Mouse (Mus musculus): ENCODE measurements around the gene Clrn3. TPM values are rescaled to one million over a fixed set of nuclear protein-coding genes. Genes with fewer than 3 reads are reported as not detected.

The Clrn3 gene
- total and polyA plus RNA-seq, 3 experiments: not detected

- H3K4me1 ChIP-seq (ENCODE audit: control insufficient read depth in 1 of 2, insufficient read depth in 2 of 2, low read length in 2 of 2): no peaks in the 10 kb centered on the region
- no peaks in the 10 kb centered on the region for H3K27me3 ChIP-seq (ENCODE audit: control insufficient read depth in 1 of 2, insufficient read depth in 2 of 2, low read length in 2 of 2)
- H3K36me3 ChIP-seq (ENCODE audit: control insufficient read depth in 1 of 2, insufficient read depth in 2 of 2, low read length in 2 of 2): no peaks in the 10 kb centered on the region; a peak in 1 of 4 replicates
- H3K9ac ChIP-seq (ENCODE audit: control insufficient read depth, low read depth, low read length, poor library complexity, severe bottlenecking): no peak overlapping the region
- no peak for DNase-seq (ENCODE audit: low read depth, low spot score)
- H3K27ac ChIP-seq (ENCODE audit: control insufficient read depth, low read depth, low read length): no peak overlapping the region
- TF ChIP-seq E2F4 (IDR thresholded peaks at IDR 0.05; ENCODE audit: borderline replicate concordance, low read depth, low read length) (no peak), CHD1 (IDR thresholded peaks at IDR 0.05; ENCODE audit: low read depth, low read length) (no peak), MYC (IDR thresholded peaks at IDR 0.05; ENCODE audit: low read depth, low read length) (no peak), POLR2AphosphoS5 (IDR thresholded peaks at IDR 0.05; ENCODE audit: borderline replicate concordance, low read depth, low read length) (no peak), SIN3A (IDR thresholded peaks at IDR 0.05; ENCODE audit: low read length) (no peak), CHD2 (IDR thresholded peaks at IDR 0.05; ENCODE audit: low read length) (no peak), ZMIZ1 (IDR thresholded peaks at IDR 0.05; ENCODE audit: low read depth, low read length) (no peak), MAZ (IDR thresholded peaks at IDR 0.05; ENCODE audit: low read depth, low read length) (no peak), ZC3H11A (IDR thresholded peaks at IDR 0.05; ENCODE audit: low read depth, low read length) (no peak), RAD21 (IDR thresholded peaks at IDR 0.05; ENCODE audit: low read depth, low read length) (no peak), MXI1 (IDR thresholded peaks at IDR 0.05; ENCODE audit: low read depth, low read length) (no peak), MAX (IDR thresholded peaks at IDR 0.05; ENCODE audit: low read length) (no peak), USF2 (IDR thresholded peaks at IDR 0.05; ENCODE audit: borderline replicate concordance in 1 of 2, insufficient read depth in 1 of 2, low read depth in 1 of 2, low read length in 2 of 2) (no peak), ETS1 (IDR thresholded peaks at IDR 0.05; ENCODE audit: low read depth, low read length) (no peak), ZNF384 (IDR thresholded peaks at IDR 0.05; ENCODE audit: low read depth, low read length) (no peak)
- no peak overlapping the region for H3K4me3 ChIP-seq (ENCODE audit: control insufficient read depth in 1 of 2, insufficient read depth in 1 of 2, low read depth in 2 of 2, low read length in 2 of 2)
- peaks cover 5% of the 10 kb centered on the region; the same call in 1 of the 2 replicates for H3K79me2 ChIP-seq (ENCODE audit: control insufficient read depth, insufficient read depth, low read length, poor library complexity)
- no peaks in the 10 kb centered on the region for H3K9me3 ChIP-seq (replicated peaks; ENCODE audit: insufficient read depth, low read length)
Observed at GRCm38 (mm10) chr7:135546530-135546929, 18.1 kb upstream of the Clrn3 start.

GRCm38 (mm10) chr7:135545957-135546356 is 17.5 kb upstream of the Clrn3 start:
- no peaks in the 10 kb centered on the region for H3K4me1 ChIP-seq (ENCODE audit: control insufficient read depth in 1 of 2, insufficient read depth in 2 of 2, low read length in 2 of 2)
- no peak for TF ChIP-seq TAL1 (IDR thresholded peaks at IDR 0.05; ENCODE audit: low read length)
- TF ChIP-seq CTCF (IDR thresholded peaks at IDR 0.05 in 2 of 3, conservative IDR thresholded peaks at IDR 0.05 in 1 of 3; ENCODE audit: control insufficient read depth in 1 of 3, insufficient read depth in 1 of 3, low read depth in 2 of 3, low read length in 3 of 3, poor library complexity in 1 of 3, severe bottlenecking in 1 of 3): no peak
- TF ChIP-seq MAX (IDR thresholded peaks at IDR 0.05; ENCODE audit: low read length): no peak
- TF ChIP-seq MXI1 (IDR thresholded peaks at IDR 0.05; ENCODE audit: low read depth, low read length): no peak
- TF ChIP-seq MEF2A (IDR thresholded peaks at IDR 0.05; ENCODE audit: extremely low read depth, insufficient replicate concordance, low read depth, low read length, poor library complexity, severe bottlenecking): no peak
- no peak for TF ChIP-seq JUND (IDR thresholded peaks at IDR 0.05; ENCODE audit: low read depth, low read length)
- TF ChIP-seq NRF1 (IDR thresholded peaks at IDR 0.05; ENCODE audit: insufficient read depth, low read depth, low read length, poor library complexity, severe bottlenecking): no peak
- no peak for TF ChIP-seq RAD21 (IDR thresholded peaks at IDR 0.05; ENCODE audit: low read depth, low read length)
- no peak for TF ChIP-seq SIN3A (IDR thresholded peaks at IDR 0.05; ENCODE audit: low read length)
- TF ChIP-seq ZC3H11A (IDR thresholded peaks at IDR 0.05; ENCODE audit: low read depth, low read length): no peak
- TF ChIP-seq ZMIZ1 (IDR thresholded peaks at IDR 0.05; ENCODE audit: low read depth, low read length): no peak
- no peak for TF ChIP-seq ELF1 (IDR thresholded peaks at IDR 0.05; ENCODE audit: low read depth, low read length)
- TF ChIP-seq MYB (IDR thresholded peaks at IDR 0.05; ENCODE audit: low read depth, low read length): no peak
- H3K36me3 ChIP-seq (ENCODE audit: control insufficient read depth in 1 of 2, insufficient read depth in 2 of 2, low read length in 2 of 2): no peaks in the 10 kb centered on the region; a peak in 1 of 4 replicates
- H3K9ac ChIP-seq (ENCODE audit: control insufficient read depth, low read depth, low read length, poor library complexity, severe bottlenecking): no peak overlapping the region
- no peak overlapping the region for H3K27ac ChIP-seq (ENCODE audit: control insufficient read depth, low read depth, low read length)
- DNase-seq (ENCODE audit: low read depth, low spot score): no peak
- no peaks in the 10 kb centered on the region for H3K27me3 ChIP-seq (ENCODE audit: control insufficient read depth in 1 of 2, insufficient read depth in 2 of 2, low read length in 2 of 2)
- H3K79me2 ChIP-seq (ENCODE audit: control insufficient read depth, insufficient read depth, low read length, poor library complexity): peaks cover 7% of the 10 kb centered on the region; the same call in 1 of the 2 replicates
- H3K9me3 ChIP-seq (replicated peaks; ENCODE audit: insufficient read depth, low read length): no peaks in the 10 kb centered on the region
- H3K4me3 ChIP-seq (ENCODE audit: control insufficient read depth in 1 of 2, insufficient read depth in 1 of 2, low read depth in 2 of 2, low read length in 2 of 2): no peak overlapping the region

Data from MEL (cell line).